Mouse (Mus musculus): ENCODE data around the gene 2310009B15Rik.

The 2310009B15Rik gene

DNA sequence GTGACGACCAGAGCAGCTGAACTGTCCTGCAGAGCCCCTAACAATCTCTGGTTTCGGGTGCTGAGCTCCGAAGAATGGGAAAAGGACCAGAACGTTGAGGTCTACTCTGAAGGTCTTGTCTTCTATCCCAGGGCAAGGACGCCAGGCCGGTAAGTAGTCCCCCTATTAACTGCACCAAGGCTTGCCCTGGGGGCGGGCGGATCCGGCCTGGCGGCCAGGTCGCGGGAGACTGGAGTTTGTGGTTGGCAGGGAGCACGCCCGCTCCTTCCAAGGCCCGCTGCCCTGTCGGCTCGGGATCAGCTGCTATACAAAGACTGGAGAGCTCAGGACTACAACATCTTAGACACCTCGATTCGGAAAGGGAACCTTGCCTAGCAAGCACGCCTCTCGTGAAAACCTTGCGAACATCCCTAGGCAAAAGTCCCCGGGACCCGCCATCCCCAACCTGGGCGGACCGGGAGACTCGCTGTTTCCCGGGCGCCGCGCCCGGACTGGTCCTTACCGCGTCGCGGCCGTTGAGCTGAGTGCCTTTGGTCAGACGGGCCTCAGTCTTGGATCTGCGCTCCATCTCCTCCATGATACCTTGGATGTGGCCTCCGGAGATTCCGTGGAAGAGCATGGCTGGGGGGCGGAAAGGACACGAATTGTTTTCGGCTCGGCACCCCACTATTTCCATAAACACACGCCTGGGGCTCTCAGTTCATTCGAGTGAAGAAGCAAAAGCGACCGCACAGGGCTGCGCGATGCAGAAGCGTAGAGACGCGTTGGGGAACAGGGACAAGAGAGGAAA is 15.2 kb downstream of the 2310009B15Rik start:
- no peak for DNase-seq

DNA sequence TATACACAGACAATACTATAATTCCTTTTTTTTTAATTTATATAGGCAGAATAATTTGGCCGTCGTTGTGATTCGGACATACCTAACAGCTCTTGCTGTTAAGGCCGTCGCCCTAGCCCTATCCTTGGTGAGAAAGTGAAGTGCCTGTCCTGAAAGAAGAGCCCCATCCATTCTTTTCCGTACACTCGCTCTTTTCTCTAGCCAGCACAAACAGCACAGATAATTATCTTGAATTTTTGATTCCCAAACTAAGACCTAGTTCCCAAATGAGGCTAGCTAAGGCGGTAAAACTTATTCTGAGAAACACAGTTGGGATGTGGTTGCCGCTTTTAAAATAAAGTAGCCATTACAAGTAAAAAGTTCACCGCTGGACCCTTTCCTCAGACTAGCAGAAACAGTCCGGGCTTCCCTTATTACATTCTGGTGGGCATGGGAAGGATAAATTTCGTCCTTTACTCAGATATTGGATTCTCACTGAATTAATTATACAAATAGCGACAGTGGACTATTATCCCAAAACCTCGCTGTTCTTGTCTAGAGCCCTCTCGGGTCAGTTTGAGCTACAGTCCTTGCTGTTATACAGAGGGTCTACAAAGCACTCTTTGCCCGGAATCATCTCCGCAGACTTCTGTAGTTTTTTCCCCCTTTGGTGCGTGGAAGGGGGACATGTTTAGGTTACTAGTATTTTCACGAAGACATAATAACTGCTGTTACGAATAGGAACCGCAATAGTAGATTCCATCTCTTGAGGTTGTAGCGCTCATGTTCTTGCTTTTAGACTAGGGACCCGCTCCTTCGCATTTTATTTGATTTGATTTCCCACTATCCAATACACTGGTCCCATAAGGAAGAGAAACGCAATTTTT is 16.0 kb downstream of the 2310009B15Rik start:
- DNase-seq = no peak

DNA sequence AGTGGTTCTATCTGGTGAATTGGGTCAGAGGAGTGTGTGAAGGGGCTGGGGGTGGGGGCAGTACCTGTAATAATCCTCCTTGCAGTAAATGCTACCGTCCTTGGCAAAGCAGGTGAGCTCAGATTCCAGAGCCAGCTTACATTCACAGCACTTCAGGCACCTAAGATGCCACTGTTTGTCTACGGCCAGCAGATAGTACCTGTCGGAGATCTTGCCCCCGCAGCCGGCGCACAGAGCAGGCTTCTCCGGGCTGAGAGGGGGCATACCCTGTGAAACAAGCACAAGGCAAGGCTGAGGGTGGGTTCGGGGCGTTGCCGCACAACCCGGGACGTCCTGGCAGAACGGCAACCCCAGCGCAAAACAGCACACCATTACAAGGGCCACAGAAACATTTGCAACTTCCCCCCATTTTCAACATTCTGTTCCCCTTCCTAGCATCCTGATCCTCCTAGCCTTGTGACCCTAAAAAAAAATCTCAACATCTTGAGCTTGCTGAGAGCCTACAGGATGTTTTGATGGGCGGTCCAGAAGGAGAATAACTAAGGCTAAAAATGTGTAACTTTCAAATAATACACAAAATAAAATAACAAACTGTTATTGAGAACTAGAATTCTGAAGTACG is 16.7 kb downstream of the 2310009B15Rik start:
- DNase-seq = no peak

DNA sequence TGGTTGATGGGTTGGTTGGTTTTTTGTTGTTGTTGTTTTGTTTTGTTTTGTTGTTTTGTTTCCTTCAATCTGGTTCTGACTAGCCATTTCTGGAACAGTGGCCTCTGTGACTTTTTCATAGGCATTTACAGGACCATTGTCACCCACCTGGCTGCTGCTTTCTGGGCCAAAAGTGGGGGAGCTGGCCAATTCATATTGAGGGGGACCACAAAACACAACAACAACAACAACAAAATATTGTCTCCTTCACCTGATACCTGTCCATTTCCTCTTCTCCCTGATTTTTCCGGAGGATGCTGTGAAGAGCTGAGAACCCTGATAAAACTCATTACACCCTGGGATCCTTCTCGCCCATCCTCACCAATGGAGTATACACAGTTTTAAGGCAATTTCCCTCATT is 17.4 kb downstream of the 2310009B15Rik start:
- no peak for DNase-seq

DNA sequence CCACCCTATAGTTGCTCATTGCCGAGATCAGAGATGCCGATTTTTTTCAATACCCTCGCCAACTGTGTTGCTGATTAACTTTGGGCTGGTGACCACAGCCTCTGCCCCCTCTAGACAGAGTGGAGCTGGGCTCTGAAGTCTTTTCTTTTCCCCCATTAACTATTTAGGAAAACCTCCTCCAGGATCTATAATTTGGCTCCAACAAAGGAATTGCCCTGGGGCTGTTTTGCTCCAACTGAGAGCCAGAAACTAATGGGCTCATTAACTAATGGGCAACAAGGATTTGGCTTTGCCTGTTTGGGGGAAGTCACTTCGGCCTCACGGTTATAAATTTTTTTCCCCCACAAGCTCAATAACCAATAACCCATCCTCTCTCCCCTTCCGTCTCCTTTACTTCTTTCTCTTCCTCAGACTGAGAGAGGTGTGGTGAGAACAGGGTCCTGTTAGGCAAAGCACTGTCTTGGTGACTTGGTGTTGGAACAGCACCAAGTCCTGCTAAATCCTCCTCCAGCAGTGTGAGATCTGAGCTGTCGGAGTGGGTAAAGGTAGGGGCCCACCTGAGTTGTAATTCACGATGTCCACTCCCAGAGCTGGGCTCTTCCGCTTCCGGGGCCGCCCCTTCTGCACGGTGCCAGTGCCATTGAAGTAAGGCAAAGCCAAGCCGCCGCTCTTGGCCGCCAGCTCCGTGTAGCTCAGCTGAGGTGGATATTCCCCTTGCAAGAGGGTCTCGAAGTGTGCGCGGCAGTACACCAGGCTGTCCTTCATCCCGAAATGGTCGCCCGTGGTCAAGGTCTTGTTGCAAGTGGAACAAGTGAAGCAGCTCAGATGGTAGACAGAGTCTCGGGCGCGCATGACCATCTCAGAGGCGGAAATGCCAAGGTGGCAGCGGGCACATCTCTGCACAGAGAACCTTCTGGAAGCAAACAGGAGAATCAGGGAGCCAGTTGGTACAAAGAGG is 18.6 kb downstream of the 2310009B15Rik start:
- DNase-seq = no peak

DNA sequence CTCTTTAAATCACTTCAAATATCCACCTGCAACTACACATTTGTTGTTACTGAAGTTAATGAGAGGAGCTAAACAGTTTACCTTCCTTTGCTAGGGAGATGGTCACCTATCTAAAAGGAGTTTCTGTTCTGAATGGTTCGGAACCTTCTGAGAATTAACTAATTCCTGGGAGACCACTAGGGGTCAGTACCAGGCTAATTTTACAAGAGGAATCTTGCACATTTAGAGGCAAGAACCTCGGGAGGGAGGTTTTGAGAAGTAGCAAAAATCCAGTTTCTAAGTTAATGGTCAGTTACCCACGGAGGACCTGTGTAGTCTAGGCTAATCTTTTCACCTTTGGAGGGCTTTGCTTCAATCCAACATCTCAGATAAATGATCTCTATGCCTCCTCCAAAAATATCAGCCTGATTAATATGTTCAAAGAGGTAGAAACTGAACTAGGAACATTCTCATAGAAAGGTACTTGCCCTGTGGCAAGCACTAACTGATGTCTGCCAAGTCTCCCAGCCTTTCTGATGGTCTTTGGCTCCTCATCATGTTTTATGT is 21.2 kb downstream of the 2310009B15Rik start:
- DNase-seq = no peak

DNA sequence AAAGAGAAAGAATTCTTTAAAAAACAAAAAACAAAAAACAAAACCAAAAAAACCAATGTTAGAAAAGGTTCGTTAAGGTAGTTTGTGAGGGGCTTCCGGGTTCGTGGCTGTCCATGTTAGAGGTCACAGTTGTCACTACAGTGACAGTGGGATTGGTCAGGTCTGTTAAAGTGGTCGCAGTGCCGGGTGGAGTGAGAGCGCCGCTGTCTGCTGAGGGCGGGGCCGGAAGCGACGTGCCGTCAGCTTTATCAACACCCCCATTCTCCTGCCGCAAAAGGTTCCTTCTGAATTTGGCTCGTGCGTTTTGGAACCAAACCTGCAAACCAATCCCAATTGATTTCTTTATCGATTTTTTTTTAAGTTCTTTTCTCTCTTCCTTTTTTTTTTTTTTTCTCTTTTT is 25.3 kb downstream of the 2310009B15Rik start:
- DNase-seq = no peak

DNA sequence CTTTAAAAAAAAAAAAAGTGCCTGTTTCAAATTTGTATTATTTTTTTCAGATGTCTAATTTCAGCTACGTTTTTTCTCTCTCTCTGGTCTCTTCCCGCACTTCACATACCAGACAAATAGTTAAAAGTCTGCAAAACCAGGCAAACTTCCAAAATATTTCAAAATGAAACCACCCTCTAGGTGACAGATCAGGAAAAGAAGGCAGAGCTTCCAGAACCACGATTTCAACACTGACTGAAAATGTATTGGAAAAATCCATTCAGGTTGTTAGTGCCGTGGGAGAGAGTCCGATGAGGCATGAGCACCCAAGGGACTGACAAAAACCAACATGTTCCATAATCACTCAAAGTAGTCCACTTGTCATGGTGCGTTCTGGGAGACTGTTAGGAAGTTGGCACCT is 29.8 kb downstream of the 2310009B15Rik start:
- DNase-seq = no peak

DNA sequence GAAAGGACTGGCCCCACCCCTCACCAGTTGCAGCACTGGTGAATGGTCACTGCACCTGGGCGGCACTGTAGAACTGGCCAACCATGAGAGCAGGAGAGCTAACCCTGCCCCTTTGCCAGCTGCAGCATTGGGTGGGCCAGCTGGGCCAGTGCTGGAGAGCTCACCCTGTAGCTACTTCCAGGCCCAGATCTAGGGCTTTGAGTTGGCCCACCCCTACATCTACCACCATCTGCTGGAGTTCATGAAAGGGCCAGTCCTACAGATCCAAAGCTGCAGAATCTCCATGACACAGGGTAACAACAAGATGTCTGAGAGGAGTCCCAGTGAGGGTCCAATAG is 33.7 kb downstream of the 2310009B15Rik start:
- DNase-seq = no peak

DNA sequence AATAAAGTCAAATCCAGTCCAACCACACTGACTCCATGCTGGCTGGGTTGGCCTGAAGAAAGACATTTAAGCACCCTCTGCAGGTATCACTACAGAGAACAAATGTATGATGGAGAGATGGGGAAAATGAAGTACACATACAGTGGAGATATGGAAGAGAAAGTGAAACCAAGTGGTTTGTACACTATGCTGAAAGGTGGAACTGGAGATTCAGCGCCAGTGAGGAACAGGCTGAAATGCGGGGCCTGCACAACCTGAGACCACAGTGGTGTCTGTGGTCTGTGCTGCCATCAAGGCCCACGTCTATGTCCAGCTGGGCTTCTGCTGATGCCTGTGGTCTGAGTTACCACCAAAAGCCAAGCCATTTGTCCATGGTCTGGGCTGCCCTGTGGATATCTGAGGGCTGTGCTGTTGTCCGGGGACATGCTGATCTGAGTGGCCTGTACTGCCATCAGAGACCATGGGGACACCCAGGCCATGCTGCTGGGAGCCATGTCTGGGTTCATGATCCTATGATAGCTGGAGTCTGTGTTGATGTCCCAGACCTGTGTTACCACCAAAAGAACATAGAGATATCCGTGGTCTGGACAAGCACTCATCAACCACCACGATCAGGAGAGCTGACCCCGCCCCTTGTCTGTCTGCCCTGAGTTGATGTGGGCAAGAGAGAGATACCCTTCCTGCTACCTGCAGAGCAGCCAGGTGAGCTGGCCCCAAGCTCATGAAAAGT is 34.2 kb downstream of the 2310009B15Rik start:
- DNase-seq = no peak

Data from kidney, adult 8-10 months (tissue).